Mouse (Mus musculus) liver, adult 2 months (tissue): ENCODE data around the gene Tmem247.

Source experiments
- CTCF ChIP-seq: fragments of 200-500 bp; IDR thresholded peaks from 2 replicates; pipeline ENCODE4 v1.5.1; 2011; ENCODE audit warnings: low read depth, low read length, control low read depth
- POLR2A ChIP-seq: fragments of 200-500 bp; IDR thresholded peaks from 2 replicates; pipeline ENCODE4 v1.6.1; 2011; ENCODE audit warnings: low read length, control low read depth; ENCODE audit not compliant: insufficient read depth; ENCODE audit errors: extremely low read depth

DNA sequence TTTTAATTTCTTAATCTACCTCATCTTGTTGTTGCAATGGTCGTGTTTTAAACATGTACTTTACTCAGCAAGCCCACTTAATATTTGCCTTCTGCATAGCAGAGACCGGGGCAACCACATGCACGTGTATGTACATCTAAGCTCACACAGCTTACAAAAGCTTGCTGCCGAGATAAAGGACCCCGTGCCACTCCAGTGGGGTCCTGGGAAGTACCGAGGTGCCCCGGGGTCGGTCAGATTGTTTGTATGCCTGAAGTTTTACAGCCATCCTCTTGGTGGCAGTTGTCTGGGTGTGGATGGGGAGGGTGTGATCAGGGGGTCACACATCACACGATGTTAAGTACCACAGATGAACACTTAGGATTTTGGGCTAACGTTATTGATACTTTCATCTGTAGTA is 48.9 kb downstream of the Tmem247 start:
- TF ChIP-seq CTCF, result no peak
- no peak for TF ChIP-seq POLR2A
